Mouse (Mus musculus): ENCODE measurements around the gene Iffo1. TPM values are rescaled to one million over a fixed set of nuclear protein-coding genes. Genes with fewer than 3 reads are reported as not detected.

The Iffo1 gene
- total RNA-seq, 1 experiment from 2014 or later: 16.5 TPM

DNA sequence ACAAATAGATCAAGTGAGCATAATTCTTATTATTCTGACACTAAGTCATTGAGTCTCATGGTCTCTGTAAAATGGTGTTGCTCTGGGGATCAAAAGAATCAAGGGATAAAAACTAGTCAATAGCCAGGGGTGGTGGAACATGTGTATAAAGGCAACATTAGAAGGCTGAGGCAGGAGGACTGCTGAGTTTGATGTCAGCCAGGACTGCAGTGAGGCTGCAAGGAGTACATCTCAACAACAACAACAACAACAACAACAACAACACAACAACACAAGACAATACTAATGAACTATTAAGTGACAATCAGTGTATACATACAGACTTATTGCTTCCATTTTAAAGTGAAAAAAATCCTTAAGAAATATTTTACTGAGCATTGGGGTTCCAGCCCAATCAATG is 45.8 kb downstream of the Iffo1 start:
- ATAC-seq (replicated peaks; ENCODE audit: low read depth, poor library complexity, severe bottlenecking): no peak

DNA sequence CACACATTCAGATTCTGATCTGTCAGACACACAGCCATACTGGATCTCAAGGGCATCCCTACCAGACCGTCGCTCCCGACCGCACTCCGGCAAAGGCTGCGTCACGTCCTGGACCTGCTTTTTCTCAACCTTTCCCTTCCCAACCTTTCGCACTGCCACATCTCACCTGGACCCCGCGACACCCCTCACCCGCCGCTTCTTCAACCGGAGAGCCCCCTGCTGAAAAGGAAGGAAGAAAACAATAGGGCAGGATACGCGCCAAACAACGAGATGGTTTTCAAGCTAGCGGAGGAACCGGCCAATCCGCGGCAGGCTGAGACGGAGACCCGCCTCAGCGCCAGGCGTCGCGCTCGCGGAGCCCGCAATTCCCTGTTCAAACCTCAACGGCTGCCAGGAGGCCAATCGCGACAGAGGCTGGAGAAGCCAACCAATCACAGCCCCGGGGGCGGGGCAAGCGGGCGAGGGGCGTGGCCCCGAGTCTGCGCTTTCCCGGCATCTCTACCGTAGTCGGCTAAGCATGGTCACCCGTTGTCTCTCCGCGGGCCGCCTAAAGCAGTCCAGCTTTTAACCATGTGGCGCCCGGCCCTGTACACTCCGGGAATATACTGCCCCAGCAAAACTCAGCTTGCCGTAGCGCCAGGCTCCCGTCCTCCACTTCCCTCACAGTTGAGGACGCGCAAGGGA is 46.4 kb downstream of the Iffo1 start, which contains the start of the genes Ncapd2 and Mrpl51:
TSS of gene Ncapd2 (minus strand) at position 370 of the 684 bp plus-strand sequence.
TSS of gene Mrpl51 (plus strand) at position 470 of the 684 bp plus-strand sequence.
- peak; percentile 92 for ATAC-seq (replicated peaks; ENCODE audit: low read depth, poor library complexity, severe bottlenecking)

DNA sequence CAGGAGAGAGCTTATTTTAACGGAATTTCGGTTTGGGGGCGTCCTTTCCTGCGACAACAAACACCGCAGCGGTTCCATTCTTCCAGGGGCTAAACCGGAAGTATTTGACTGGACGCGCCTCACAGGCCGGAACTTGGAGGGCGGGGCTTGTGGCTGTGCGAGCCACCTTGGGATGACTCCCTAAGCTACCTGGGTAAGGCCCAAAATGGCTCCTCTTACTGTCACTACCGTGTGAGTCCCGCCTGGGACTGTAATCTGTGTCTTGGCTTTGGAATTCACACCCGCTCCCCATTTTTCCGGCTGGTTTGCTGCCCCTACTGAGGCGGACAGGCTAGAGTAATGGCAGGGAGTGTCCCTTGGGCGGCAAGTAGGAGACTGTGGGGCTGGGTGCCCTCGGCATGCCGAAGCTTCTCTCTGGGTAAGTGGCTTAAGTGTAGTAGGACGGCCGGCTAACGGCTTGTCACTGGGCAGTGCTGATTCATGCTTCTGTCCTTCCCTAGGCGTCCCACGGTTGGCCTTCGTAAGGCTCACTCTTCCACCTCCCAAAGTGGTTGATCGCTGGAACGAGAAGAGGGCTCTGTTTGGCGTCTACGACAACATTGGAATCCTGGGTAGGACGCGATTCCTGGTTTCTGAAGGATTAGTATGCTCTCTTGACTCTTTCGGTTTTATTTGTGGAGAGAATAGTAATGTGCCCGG is 47.1 kb downstream of the Iffo1 start:
- peak; percentile 83 for ATAC-seq (replicated peaks; ENCODE audit: low read depth, poor library complexity, severe bottlenecking)

DNA sequence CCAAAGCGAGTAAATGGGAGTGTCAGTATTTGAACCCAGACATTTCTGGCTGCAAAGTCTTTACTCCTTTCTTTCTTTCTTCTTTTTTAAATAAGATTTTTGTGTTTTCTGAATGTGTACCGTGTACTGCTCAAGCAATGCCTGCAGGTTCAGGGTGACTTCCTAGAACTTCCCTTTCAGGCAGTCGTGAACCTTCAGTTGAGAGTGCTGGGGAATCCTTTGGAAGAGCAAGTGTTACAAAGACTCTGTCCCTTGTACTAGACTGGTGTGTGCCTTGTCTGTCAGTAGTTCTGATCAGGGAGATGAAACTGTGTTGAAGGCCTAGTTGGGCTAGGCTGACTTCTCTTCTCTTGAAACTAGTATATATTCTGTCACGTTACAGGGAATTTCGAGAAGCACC is 47.8 kb downstream of the Iffo1 start:
- ATAC-seq (replicated peaks; ENCODE audit: low read depth, poor library complexity, severe bottlenecking): no peak

DNA sequence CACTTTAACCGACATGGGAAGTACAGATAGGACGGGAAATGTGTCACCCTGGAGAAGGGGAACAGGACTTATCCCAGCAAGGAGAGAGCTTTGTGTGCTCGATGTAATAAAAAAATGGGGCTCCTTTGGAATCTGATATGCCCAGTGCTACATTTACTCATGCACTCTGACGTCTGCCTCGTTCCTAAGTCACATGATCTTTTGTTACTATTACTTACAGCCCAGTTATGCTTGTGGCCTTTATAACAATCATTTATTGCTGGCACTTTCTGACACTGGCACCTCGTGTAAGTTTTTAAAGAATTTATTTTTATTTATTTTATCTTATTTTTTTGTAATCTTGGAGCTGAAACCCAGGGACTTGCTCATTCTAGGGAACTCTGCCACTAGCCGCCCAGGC is 48.3 kb downstream of the Iffo1 start:
- ATAC-seq (replicated peaks; ENCODE audit: low read depth, poor library complexity, severe bottlenecking): no peak

DNA sequence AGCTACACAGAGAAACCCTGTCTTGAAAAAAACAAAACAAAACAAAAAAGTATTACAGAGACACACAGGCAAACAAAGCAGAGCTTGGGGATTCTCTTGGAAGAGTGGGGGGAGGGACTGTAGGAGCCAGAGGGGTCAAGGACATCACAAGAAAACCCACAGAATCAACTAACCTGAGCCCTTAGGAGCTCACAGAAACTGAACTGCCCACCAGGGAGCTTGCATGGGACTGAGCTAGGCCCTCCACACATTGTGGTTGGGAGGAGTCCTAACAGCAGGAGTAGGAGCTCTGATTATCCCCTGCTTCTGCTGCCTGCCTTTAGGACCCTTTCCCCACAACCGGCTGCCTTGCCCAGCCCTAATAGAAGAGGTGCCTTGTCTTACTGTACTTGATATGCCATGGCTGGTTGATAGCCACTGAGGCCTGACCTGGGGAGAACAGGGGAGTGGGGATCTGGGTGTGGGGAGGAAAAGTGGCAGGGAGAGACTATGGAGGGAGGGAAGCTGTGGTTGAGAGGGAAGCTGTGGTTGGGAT is 50.6 kb downstream of the Iffo1 start:
- no peak for ATAC-seq (replicated peaks; ENCODE audit: low read depth, poor library complexity, severe bottlenecking)

DNA sequence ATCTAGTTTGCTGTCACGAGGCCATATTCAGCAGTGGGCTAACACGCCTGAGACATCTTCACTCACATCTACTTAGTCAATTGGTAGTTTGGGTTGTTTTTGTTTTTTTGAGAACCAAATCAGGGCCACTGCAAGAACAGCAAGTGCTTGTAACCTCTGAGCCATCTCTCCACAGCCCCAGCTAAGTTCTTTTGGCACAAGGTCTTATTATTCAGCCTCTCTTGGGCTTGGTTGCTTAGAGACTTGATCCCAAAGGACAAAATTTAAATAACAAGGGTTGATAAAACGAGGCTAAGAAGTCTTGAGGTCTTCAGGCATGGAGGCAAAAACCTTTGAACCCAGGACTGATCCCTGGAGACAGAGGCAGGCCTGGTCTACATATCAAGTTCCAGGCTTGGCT is 51.3 kb downstream of the Iffo1 start:
- no peak for ATAC-seq (replicated peaks; ENCODE audit: low read depth, poor library complexity, severe bottlenecking)

DNA sequence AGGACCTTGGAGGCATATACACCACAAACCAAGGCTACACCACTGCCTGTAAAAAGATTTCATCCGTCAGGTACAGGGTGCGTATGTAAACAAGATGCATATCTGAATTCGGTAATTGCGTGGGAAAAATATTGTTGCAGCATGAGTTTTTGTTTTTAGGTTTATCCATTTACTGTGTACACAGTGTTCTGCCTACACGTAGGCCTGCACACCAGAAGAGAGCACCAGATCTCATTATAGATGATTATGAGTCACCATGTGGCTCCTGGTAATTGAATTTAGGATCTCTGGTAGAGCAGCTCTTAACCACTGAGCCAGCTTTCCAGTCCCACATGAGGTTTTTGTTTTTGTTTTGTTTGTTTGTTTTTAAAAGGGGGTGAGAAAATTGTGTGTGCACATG is 52.1 kb downstream of the Iffo1 start:
- no peak for ATAC-seq (replicated peaks; ENCODE audit: low read depth, poor library complexity, severe bottlenecking)

DNA sequence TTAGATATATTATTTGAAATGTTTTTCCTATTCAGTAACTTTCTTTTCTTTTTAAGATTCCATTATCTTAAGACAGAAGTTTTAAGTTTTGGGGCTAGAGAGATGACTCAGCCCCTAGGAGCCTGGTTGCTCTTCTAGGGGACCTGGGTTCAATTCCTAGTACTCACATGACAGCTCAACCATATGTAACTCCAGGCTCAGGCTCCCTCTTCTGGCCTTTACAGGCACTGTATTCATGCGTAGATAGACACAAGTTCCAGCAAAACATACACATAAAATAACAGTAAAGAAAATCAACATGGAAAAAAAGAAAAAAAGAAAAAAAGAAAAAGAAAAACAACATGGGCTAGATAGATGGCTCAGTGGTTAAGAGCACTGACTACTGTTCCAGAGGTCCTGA is 65.4 kb downstream of the Iffo1 start:
- ATAC-seq (replicated peaks; ENCODE audit: low read depth, poor library complexity, severe bottlenecking): no peak

Other genes with a start within 250 kb of the Iffo1 start
- 0.82 and 1.6 TPM in 2 replicates for gene Lag3, start 233.5 kb upstream of the Iffo1 start, total RNA-seq (2017)
- gene Ptms, start 225.1 kb upstream of the Iffo1 start, total RNA-seq (2017): 40.3 and 71.3 TPM in 2 replicates
- 54.9 and 61.1 TPM in 2 replicates for gene Mlf2, start 213.9 kb upstream of the Iffo1 start, total RNA-seq (2017)
- 45.6 and 48.1 TPM in 2 replicates for gene Cops7a, start 179.7 kb upstream of the Iffo1 start, total RNA-seq (2017)
- gene Pianp, start 148.5 kb upstream of the Iffo1 start, total RNA-seq (2017): not detected in 2 replicates
- gene Zfp384, start 136.1 kb upstream of the Iffo1 start, total RNA-seq (2017): 19.7 and 27.0 TPM in 2 replicates
- gene Ing4, start 105.5 kb upstream of the Iffo1 start, total RNA-seq (2017): 52.8 and 69.9 TPM in 2 replicates
- 2.3 and 5.4 TPM in 2 replicates for gene Acrbp, start 95.6 kb upstream of the Iffo1 start, total RNA-seq (2017)
- gene Lpar5, start 77.3 kb upstream of the Iffo1 start, total RNA-seq (2017): 4.4 and 6.9 TPM in 2 replicates
- gene Chd4, start 49.3 kb upstream of the Iffo1 start, total RNA-seq (2017): 444 and 506 TPM in 2 replicates
- gene Nop2, start 13.3 kb upstream of the Iffo1 start, total RNA-seq (2017): 85.9 and 92.8 TPM in 2 replicates
- gene Gapdh, start 21.2 kb downstream of the Iffo1 start, total RNA-seq (2017): 769 and 809 TPM in 2 replicates
- 272 and 344 TPM in 2 replicates for gene Ncapd2, start 46.5 kb downstream of the Iffo1 start, total RNA-seq (2017)
- gene Mrpl51, start 46.6 kb downstream of the Iffo1 start, total RNA-seq (2017): 97.3 and 99.1 TPM in 2 replicates
- 4.9 and 8.0 TPM in 2 replicates for gene Vamp1, start 70.3 kb downstream of the Iffo1 start, total RNA-seq (2017)
- 18.8 and 20.2 TPM in 2 replicates for gene Tapbpl, start 86.6 kb downstream of the Iffo1 start, total RNA-seq (2017)
- gene Cd27, start 91.8 kb downstream of the Iffo1 start, total RNA-seq (2017): 66.4 and 98.2 TPM in 2 replicates
- gene Tuba3a, start 140.8 kb downstream of the Iffo1 start, total RNA-seq (2017): not detected in 2 replicates
- 23.2 and 25.0 TPM in 2 replicates for gene Ltbr, start 168.6 kb downstream of the Iffo1 start, total RNA-seq (2017)
- gene Scnn1a, start 175.4 kb downstream of the Iffo1 start, total RNA-seq (2017): 0.55 and 0.63 TPM in 2 replicates
- gene Tnfrsf1a, start 204.1 kb downstream of the Iffo1 start, total RNA-seq (2017): 28.3 and 33.1 TPM in 2 replicates
- not detected in 2 replicates for gene Plekhg6, start 235.6 kb downstream of the Iffo1 start, total RNA-seq (2017)

All from common myeloid progenitor, adult 5-6 weeks (primary cell).